17 mouse cellular contexts compared by ENCODE assay signal in genomic region chr5:93049971-93050370, GRCm38 (mm10). TPM values are rescaled to one million over a fixed set of nuclear protein-coding genes. Genes with fewer than 3 reads are reported as not detected.
"Had no signal": no experiment of that assay in that cellular context is flagged by ENCODE, and none has a peak within 500 bp of the region (broad histone marks: within the 10 kb centered on the region; RNA-seq: fewer than 3 reads in every experiment).

No protein-coding gene starts in this region.

- H3K4me1 ChIP-seq: liver, embryonic 13.5 days had no signal

- H3K36me3 ChIP-seq: liver, embryonic 13.5 days; midbrain, embryonic 13.5 days; neural tube, embryonic 12.5 days; stomach, embryonic 15.5 days had no signal

- H3K27ac ChIP-seq: kidney, postnatal 0 days; left cerebral cortex, adult 2 months; liver, embryonic 13.5 days; macrophage; midbrain, embryonic 13.5 days; neural tube, embryonic 12.5 days; stomach, embryonic 15.5 days had no signal

- H3K4me3 ChIP-seq: left cerebral cortex, adult 2 months; liver, embryonic 13.5 days; midbrain, embryonic 13.5 days; neural tube, embryonic 12.5 days; stomach, embryonic 15.5 days had no signal

- H3K4me2 ChIP-seq: liver, embryonic 13.5 days; lung, embryonic 14.5 days; midbrain, embryonic 13.5 days; neural tube, embryonic 12.5 days; stomach, embryonic 15.5 days had no signal

- H3K9ac ChIP-seq: liver, embryonic 13.5 days; lung, embryonic 14.5 days; midbrain, embryonic 13.5 days; neural tube, embryonic 12.5 days; stomach, embryonic 15.5 days had no signal

- DNase-seq: kidney, adult 2 months; kidney, postnatal 25 days; layer of hippocampus, postnatal 36 days; liver, embryonic 13.5 days; lung, embryonic 14.5 days; retina, postnatal 1 day; right cerebral cortex, postnatal 25 days; spleen, adult 18-20 months; thymus, postnatal 25 days had no signal

- H3K9me3 ChIP-seq: liver, embryonic 13.5 days; midbrain, embryonic 13.5 days; neural tube, embryonic 12.5 days; stomach, embryonic 15.5 days had no signal

- ATAC-seq: lung, postnatal 0 days; midbrain, embryonic 13.5 days had no signal

RNA-seq across cellular contexts. Expression of gene Sowahb, which starts 5.1 kb away (rescaled TPM):
- polyA plus RNA-seq: macrophage; midbrain, embryonic 13.5 days; midbrain, postnatal 0 days; neural tube, embryonic 12.5 days had no signal
